Mouse (Mus musculus) cortical plate, adult 2 months (tissue): Measurements from ENCODE around the gene Ccl26.

Source experiments
- CTCF ChIP-seq: fragments of 200-500 bp; IDR thresholded peaks from 2 replicates; pipeline ENCODE4 v1.5.1; 2011; ENCODE audit warnings: mild to moderate bottlenecking, control low read depth, low read length; ENCODE audit not compliant: insufficient read depth; ENCODE audit errors: extremely low read depth
- POLR2A ChIP-seq: fragments of 200-500 bp; IDR thresholded peaks from 2 replicates; pipeline ENCODE4 v1.6.1; 2011; ENCODE audit warnings: mild to moderate bottlenecking, low read length, control low read depth; ENCODE audit not compliant: insufficient read depth; ENCODE audit errors: extremely low read depth

DNA sequence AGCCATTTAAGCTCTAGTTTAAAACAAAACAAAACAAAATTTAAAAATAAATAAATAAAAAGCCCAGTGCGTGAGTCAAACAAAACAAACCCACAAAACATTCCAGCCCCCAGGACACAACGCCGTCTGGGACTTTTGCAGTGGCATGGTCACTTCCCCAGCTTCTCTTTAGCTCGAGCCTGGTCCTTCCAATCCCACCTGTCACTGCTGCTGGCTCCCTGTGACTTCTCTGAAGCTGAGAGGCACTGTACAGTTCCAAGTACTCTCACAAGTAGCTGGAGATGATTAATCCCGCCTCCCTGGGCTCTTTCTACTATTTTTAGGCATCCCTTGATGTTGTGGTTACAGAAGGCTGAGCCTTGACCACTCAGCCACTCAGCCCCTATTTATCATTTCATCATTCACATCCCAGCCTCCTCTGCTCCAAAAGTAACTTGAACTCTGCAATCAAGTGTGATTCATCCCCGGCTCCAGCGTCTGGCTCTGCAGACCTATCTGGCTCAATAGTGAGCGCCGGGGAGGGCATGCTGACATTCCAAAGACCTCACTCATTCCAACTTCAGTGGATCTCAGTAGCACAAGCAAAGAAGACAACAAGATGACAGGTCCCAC, 41.2 kb downstream of the Ccl26 start:
- TF ChIP-seq CTCF (no peak), POLR2A (no peak)
